Mouse (Mus musculus): ENCODE results near the gene Gm2916.
"Not testable (repeated sequence)": the region's sequence is repeated elsewhere in the genome, so short reads cannot be mapped to it uniquely, and the experiment has no call there.

DNA sequence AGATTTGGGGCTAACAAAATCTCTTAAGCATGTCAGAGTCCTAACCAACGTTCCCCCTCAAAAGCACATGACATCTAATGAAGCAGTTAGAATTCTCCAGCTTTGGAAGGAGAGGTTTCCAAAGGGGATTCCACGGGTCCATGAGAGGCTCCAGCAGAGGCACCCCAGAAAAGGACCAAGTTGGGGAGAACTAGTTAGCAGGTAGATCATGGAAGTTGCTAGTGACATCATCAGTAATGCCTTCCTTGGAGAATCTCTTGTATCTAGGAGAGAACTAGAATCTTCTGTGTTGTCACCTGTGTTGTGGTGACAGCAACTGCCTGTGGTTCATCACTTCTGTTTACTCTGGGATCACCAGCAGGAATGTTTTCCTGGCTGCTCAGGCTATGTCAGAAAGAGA lies 47.5 kb downstream of the Gm2916 start, which contains the start of gene Gm3029:
- TF ChIP-seq CTCF, EP300 (IDR thresholded peaks at IDR 0.05; ENCODE audit: low read depth): not testable (repeated sequence)
